Mouse (Mus musculus): ENCODE measurements at regions not wholly inside any gene's neighbourhood (a gene's known extent, or its start where the extent isn't known, plus 50 kb on each side); places are given as distances from the start of the nearest gene placed in this dataset.

- no peak for TF ChIP-seq CTCF (IDR thresholded peaks at IDR 0.05; ENCODE audit: low read depth, low read length)
- TF ChIP-seq POLR2A (IDR thresholded peaks at IDR 0.05; ENCODE audit: insufficient read depth, low read length) = no peak
Observed at GRCm38 (mm10) chr13:99127716-99128115, 56.9 kb upstream of the Zfp366 start.
